Mouse (Mus musculus) kidney, embryonic 14.5 days (tissue): ENCODE data around the gene Tmem41b. TPM values are rescaled to one million over a fixed set of nuclear protein-coding genes. Genes with fewer than 3 reads are reported as not detected.

Source experiments
- ATAC-seq: fragments of 200-750 bp; cut with Nextera tagmentation; 2 replicates; pipeline ENCODE4 v1.8.0; 2017; ENCODE audit warnings: moderate number of reproducible peaks, mild to moderate bottlenecking, moderate TSS enrichment, moderate library complexity; ENCODE audit not compliant: low FRiP score, low TSS enrichment
- H3K27ac ChIP-seq: fragments of 300-500 bp; sonication (generic); 2 replicates; pipeline ENCODE4 v1.5.1; 2014; ENCODE audit warnings: low read depth, mild to moderate bottlenecking, low read length, moderate library complexity, mixed read lengths
- H3K27me3 ChIP-seq: fragments of 300-500 bp; sonication (generic); 2 replicates; pipeline ENCODE4 v1.6.1; 2014; ENCODE audit warnings: mild to moderate bottlenecking, low read length; ENCODE audit not compliant: control insufficient read depth, insufficient read depth
- H3K36me3 ChIP-seq: fragments of 300-500 bp; sonication (generic); 2 replicates; pipeline ENCODE4 v1.6.1; 2014; ENCODE audit warnings: low read length, mixed read lengths; ENCODE audit not compliant: control insufficient read depth, insufficient read depth
- H3K4me1 ChIP-seq: fragments of 300-500 bp; sonication (generic); 2 replicates; pipeline ENCODE4 v1.6.1; 2014; ENCODE audit warnings: low read length, mixed read lengths; ENCODE audit not compliant: control insufficient read depth, insufficient read depth
- H3K4me2 ChIP-seq: fragments of 300-500 bp; sonication (generic); replicated peaks from 2 replicates; pipeline ENCODE4 v1.6.1; 2014; ENCODE audit warnings: low read depth, mild to moderate bottlenecking, low read length
- H3K4me3 ChIP-seq: fragments of 300-500 bp; sonication (generic); 2 replicates; pipeline ENCODE4 v1.5.1; 2014; ENCODE audit warnings: mild to moderate bottlenecking, low read length
- H3K9ac ChIP-seq: fragments of 300-500 bp; sonication (generic); 2 replicates; pipeline ENCODE4 v1.6.1; 2014; ENCODE audit warnings: low read depth, mild to moderate bottlenecking, low read length, moderate library complexity
- H3K9me3 ChIP-seq: fragments of 300-500 bp; sonication (generic); 2 replicates; pipeline ENCODE4 v1.6.1; 2016; ENCODE audit warnings: low read length; ENCODE audit not compliant: control insufficient read depth
- WGBS: fragments of 180-500 bp; shearing (Covaris S2); extraction: QIAGEN DNeasy Blood & Tissue Kit; methylation state at CpG from one replicate; pipeline ENCODE4 v1.1.7; 2014; 5-methylcytosine and 5-hydroxymethylcytosine counted together
- polyA plus RNA-seq: library from polyadenylated mRNA; unstranded; fragments of >200 nt; fragmentation: Nextera tagmentation; extraction: Ambion mirVana; gene quantifications from 2 replicates; pipeline ENCODE4 v1.2.1, GENCODE M21; 2014

The Tmem41b gene
- polyA plus RNA-seq, 1 experiment from 2014 or later: 72.5 TPM

DNA sequence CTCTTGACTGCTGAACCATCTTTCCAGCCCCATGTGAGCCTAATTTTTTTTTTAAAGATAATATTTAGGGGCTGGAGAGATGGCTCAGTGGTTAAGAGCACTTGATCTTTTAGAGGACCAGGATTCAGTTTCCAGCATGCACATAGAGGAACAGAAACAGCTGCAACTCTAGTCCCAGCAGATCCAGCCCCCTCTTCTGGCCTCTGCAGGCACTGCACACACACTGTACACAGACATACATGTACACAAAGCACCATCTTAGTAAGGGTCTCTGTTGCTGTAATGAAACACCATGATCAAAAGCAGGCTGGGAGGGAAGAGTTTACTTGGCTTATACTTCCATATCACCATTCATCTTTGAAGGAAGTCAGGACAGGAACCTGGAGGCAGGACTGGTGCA, 21.1 kb downstream of the Tmem41b start:
- Histone ChIP-seq H3K27me3 (no peaks in the 10 kb centered on the region), H3K36me3 (no peaks in the 10 kb centered on the region), H3K4me2 (no peak overlapping the region), H3K4me1 (0 out of 2 replicates have a peak, but pooled peaks cover 2% of the 10 kb centered on the region), H3K4me3 (no peak overlapping the region), H3K9me3 (no peaks in the 10 kb centered on the region), H3K27ac (no peak overlapping the region), H3K9ac (no peak overlapping the region)
- no peak for ATAC-seq

DNA sequence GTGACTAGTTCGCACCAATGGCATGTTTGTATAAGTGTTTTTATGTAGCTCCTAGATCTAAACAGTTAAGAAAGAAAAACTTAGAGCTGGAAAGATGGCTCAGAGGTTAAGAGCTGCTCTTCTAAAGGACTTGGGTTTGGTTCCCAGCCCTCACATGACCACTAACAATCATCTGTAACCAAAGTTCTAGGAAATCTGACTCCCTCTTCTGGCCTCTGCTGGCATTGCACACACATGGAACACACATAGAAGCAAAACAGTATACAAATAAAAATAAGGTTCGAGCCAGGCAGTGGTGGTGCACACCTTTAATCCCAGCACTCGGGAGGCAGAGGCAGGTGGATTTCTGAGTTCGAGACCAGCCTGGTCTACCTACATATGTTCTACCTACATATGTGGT, 23.0 kb downstream of the Tmem41b start:
- Histone ChIP-seq H3K36me3 (no peaks in the 10 kb centered on the region), H3K27me3 (no peaks in the 10 kb centered on the region), H3K4me3 (no peak overlapping the region), H3K4me2 (no peak overlapping the region), H3K9me3 (no peaks in the 10 kb centered on the region), H3K4me1 (peaks cover 6% of the 10 kb centered on the region; the same call in 1 of the 2 replicates), H3K9ac (no peak overlapping the region), H3K27ac (no peak overlapping the region)
- WGBS: 93% methylated on average over 4 of the region's 4 CpGs
- ATAC-seq: no peak

DNA sequence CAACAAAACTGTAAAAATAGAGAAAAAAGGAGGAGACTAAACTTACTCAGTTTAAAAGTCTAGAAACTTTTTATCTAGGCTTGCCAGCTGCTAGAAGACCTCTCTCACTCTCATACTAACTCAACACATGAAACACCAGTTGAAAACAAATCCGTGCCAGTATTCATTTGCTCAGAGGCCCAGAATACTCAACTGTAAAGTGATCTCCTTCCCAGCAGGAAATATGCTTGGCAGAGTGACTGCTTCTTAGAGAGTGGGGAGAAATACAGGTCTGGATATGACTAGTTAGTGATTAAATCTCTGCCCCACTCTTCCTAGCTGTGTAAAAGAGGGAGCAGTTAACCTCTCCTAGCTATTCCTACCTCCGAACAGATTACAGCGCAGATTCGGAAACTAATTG, 24.1 kb downstream of the Tmem41b start:
- 53% methylated on average over 4 of the region's 4 CpGs for WGBS

DNA sequence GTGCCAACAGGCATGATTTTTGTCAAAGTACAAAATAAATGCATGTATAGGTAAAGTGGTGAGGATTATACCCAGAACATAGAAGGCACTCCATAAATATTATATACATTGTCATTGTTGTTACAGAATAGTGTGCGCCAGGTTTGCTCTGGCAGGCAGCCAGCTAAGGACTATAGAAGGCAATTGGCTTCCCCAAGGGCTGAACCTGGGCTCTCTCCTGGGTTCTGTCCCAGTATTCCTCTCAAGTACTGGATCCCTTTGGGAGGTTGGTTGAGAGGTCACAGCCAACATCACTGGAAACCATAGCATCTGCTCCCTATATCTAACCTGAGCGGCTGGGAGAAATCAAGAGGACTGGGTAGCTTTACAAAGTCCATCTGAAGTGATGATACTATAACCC, 25.2 kb downstream of the Tmem41b start:
- Histone ChIP-seq H3K4me2 (no peak overlapping the region), H3K36me3 (no peaks in the 10 kb centered on the region), H3K27me3 (no peaks in the 10 kb centered on the region), H3K27ac (no peak overlapping the region), H3K9ac (no peak overlapping the region), H3K4me1 (peaks cover 14% of the 10 kb centered on the region; the same call in 1 of the 2 replicates), H3K9me3 (no peaks in the 10 kb centered on the region), H3K4me3 (no peak overlapping the region)
- WGBS: 79% methylated on average over 2 of the region's 2 CpGs
- no peak for ATAC-seq

More for the DNA sequence above, 24.1 kb downstream of the Tmem41b start:
- Histone ChIP-seq H3K27me3 (no peaks in the 10 kb centered on the region), H3K4me2 (no peak overlapping the region), H3K27ac (no peak overlapping the region), H3K9ac (no peak overlapping the region), H3K4me1 (peaks cover 14% of the 10 kb centered on the region; the same call in 1 of the 2 replicates), H3K36me3 (no peaks in the 10 kb centered on the region), H3K4me3 (no peak overlapping the region), H3K9me3 (no peaks in the 10 kb centered on the region)
- no peak for ATAC-seq

DNA sequence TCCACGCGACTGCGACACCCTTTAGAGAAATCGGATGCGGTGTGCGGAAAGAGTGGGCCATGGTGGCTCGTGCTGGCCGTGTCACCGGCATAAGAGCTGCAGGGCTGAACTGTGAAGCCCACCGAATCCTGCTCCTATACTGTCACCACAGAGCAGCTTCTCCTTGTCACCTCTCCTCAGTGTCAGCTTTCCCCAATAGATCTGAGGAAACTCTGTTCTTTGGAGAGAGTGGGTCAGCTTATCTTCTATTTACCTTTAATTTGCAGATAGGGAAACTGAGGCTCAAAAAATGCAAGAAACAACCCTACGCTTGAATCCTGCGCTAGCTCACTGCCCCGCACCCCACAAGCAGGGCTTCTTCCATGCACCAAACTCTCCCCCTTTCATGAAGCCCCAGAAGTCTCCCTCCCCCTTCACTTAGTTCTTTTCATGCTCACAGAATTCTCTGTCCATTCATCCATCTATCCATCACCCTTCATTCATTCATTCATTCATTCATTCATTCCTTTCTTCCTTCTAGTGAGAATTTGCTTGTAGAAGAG, 26.0 kb downstream of the Tmem41b start:
- Histone ChIP-seq H3K9ac (peak overlapping the region; percentile 95), H3K36me3 (no peaks in the 10 kb centered on the region), H3K4me3 (peak overlapping the region; percentile 76), H3K27me3 (no peaks in the 10 kb centered on the region), H3K9me3 (no peaks in the 10 kb centered on the region), H3K4me1 (peaks cover 14% of the 10 kb centered on the region; the same call in 1 of the 2 replicates), H3K4me2 (peak overlapping the region; percentile 78), H3K27ac (peak overlapping the region; percentile 84; the same call in 1 of the 2 replicates)
- WGBS: 10% methylated on average over 13 of the region's 13 CpGs
- ATAC-seq: peak; percentile 6

DNA sequence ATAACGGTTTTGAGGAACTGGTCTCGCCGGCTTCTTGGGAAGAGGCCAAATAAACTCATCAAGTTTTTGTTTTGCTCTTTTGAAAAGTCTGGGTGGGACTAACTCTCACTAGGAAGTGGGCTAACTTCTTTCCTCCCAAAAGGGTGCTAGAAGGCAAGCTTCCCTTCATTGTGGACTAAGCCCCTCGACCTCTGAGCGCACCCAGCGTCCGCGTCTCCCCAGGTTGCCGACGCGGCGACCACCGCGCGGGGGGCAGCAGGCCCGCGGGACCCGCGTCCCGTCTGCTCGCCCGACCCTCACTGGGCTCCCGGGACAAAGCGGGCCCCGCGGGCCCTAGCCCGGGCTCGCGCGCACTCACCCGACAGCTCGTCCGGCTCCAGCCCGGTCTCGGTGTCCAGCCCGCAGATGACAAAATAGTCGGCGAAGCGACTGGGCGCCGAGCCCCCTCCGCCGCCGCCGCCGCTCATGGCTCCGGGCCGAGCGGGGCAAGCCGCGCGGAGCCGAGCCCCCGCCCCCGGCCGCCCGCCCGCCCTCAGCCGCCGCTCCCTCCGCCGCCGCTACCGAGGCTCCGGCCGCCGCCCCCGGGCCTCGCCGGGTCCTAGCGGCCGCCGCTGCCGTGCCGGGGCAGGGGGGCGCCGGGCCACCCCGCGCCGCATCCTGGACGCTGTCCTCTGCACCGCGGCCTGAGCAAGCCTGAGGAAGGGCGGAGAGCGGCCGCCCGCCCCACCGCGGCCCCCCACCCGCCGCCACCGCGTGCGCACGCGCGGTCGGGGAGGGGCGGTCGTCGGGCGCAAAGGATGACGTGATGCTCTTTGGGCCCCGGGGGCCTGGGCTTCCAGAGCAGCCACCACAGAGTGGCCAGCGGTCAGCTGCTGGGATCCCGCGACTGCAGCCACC, 26.8 kb downstream of the Tmem41b start, which contains the start of gene Dennd5a:
Gene Dennd5a (minus strand): TSS at position 755 of the 897 bp plus-strand sequence.
- no peaks in the 10 kb centered on the region for H3K36me3 ChIP-seq
- H3K4me1 ChIP-seq: peaks cover 18% of the 10 kb centered on the region; the same call in 1 of the 2 replicates
- ATAC-seq: peak; percentile 96
- H3K9me3 ChIP-seq: no peaks in the 10 kb centered on the region
- H3K4me3 ChIP-seq: peak within 1 kb of the TSS; percentile 76
- peak within 1 kb of the TSS; percentile 95 for H3K9ac ChIP-seq
- WGBS: under 1% methylated on average over 74 of the region's 107 CpGs
- peak within 1 kb of the TSS; percentile 78 for H3K4me2 ChIP-seq
- no peaks in the 10 kb centered on the region for H3K27me3 ChIP-seq
- H3K27ac ChIP-seq: peak within 1 kb of the TSS; percentile 84

DNA sequence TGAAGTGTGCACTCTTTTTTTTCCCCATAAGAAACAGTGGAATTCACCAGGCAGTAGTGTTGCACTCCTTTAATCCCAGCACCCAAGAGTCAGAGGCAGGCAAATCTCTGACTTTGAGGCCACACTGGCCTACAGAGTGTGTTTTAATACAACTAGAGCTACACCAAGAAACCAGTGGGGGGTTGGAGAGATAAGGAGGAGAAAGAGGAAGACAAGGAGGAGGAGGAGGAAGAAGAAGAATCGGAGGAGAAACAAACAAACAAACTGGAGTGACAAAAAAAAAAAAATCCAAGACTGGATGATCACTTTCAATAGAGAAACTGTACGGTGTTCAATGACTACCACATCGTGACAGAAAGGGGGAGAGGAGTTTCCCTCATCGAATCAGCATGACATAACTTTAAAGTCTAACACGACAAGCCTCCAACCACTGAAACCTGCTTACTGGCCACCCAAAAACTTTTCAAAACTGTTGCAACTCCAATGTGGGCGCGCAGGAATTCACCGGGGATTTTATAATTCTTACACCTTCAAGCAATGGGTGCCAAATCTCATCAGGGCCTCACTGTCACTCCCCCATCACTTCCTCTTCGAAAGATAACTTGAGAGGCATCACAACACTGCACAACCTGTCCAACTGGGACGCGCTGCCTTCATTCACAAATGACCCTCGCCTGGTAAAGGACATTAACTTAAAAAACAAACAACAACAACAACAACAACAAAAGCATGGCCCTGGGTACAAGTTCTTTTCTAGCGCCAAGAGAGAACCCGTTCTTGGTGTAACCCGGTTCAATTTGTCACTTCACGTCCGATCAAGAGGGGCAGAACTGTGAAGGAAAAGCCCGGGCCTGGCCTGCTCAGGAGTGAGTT, 27.6 kb downstream of the Tmem41b start:
- Histone ChIP-seq H3K4me3 (peak overlapping the region; percentile 76), H3K9ac (peak overlapping the region; percentile 95), H3K9me3 (no peaks in the 10 kb centered on the region), H3K4me1 (peaks cover 22% of the 10 kb centered on the region; the same call in 1 of the 2 replicates), H3K27me3 (no peaks in the 10 kb centered on the region), H3K27ac (peak overlapping the region; percentile 84), H3K4me2 (peak overlapping the region; percentile 78), H3K36me3 (no peaks in the 10 kb centered on the region)
- no peak for ATAC-seq
- 5% methylated on average over 18 of the region's 18 CpGs for WGBS

DNA sequence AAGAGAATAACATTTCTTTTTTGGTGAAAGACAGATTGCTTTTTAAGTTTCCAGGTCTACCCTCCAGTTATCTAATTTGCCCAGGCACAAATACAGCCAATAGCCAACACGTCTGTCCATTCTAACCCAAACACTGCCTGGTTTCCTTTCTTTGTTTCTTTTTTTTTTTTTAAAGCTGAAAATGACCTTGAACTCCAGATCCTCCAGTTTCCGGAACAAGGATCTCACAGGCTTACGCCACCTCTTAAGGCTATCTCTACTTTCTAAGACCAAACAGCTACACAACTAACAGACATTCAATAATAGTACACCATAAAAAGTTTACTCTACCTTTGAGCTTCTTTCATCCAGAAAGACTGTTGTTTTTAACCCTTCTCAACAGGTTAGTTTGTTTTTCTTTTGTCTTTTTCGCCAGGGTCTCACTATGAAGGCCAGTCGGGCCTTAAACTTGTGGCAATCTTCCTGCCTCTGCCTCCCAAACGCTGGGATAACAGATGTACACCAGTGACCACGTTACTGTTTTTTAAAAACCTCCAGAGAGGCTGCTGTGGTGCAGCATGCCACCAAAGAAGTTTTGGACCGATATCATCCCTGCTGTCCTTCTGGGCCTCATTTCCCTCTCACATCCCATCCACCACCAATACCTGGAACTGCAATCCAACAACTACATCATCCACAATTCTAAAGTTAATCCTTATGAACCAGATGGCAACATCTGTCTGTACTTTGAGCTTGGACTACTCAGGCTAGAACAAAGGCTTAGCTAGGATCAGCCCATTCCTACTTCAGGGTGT, 28.5 kb downstream of the Tmem41b start:
- Histone ChIP-seq H3K9ac (no peak overlapping the region; the same call in 1 of the 2 replicates), H3K36me3 (no peaks in the 10 kb centered on the region), H3K9me3 (no peaks in the 10 kb centered on the region), H3K4me3 (peak overlapping the region; percentile 76), H3K4me1 (peaks cover 22% of the 10 kb centered on the region; the same call in 1 of the 2 replicates), H3K27ac (no peak overlapping the region), H3K4me2 (peak overlapping the region; percentile 78), H3K27me3 (no peaks in the 10 kb centered on the region)
- WGBS: 77% methylated on average over 8 of the region's 8 CpGs
- no peak for ATAC-seq
